Mouse (Mus musculus) kidney, embryonic 15.5 days (tissue): ENCODE measurements around the gene Gm9736. TPM values are rescaled to one million over a fixed set of nuclear protein-coding genes. Genes with fewer than 3 reads are reported as not detected.
"Not testable (repeated sequence)": the region's sequence is repeated elsewhere in the genome, so short reads cannot be mapped to it uniquely, and the experiment has no call there.

Experiments used
- ATAC-seq: fragments of 200-750 bp; cut with Nextera tagmentation; replicated peaks from 2 replicates; pipeline ENCODE4 v1.8.0; 2017; ENCODE audit warnings: moderate TSS enrichment; ENCODE audit not compliant: low FRiP score
- H3K27ac ChIP-seq: fragments of 300-500 bp; sonication (generic); 2 replicates; pipeline ENCODE4 v1.5.1; 2015; ENCODE audit warnings: mild to moderate bottlenecking, inconsistent platforms
- H3K27me3 ChIP-seq: fragments of 300-500 bp; sonication (generic); 2 replicates; pipeline ENCODE4 v1.6.1; 2015; ENCODE audit warnings: inconsistent platforms
- H3K36me3 ChIP-seq: fragments of 300-500 bp; sonication (generic); 2 replicates; pipeline ENCODE4 v1.6.1; 2015; ENCODE audit warnings: inconsistent platforms
- H3K4me1 ChIP-seq: fragments of 300-500 bp; sonication (generic); 2 replicates; pipeline ENCODE4 v1.6.1; 2015; ENCODE audit warnings: inconsistent platforms
- H3K4me2 ChIP-seq: fragments of 300-500 bp; sonication (generic); 2 replicates; pipeline ENCODE4 v1.6.1; 2015; ENCODE audit warnings: moderate library complexity, mild to moderate bottlenecking, inconsistent platforms
- H3K4me3 ChIP-seq: fragments of 300-500 bp; sonication (generic); replicated peaks from 2 replicates; pipeline ENCODE4 v1.5.1; 2015; ENCODE audit warnings: mild to moderate bottlenecking, inconsistent platforms
- H3K9ac ChIP-seq: fragments of 300-500 bp; sonication (generic); 2 replicates; pipeline ENCODE4 v1.6.1; 2015; ENCODE audit warnings: mild to moderate bottlenecking, inconsistent platforms
- H3K9me3 ChIP-seq: fragments of 300-500 bp; sonication (generic); replicated peaks from 2 replicates; pipeline ENCODE4 v1.6.1; 2016; ENCODE audit warnings: inconsistent platforms
- WGBS: fragments of 180-500 bp; shearing (Covaris S2); methylation state at CpG from one replicate; pipeline ENCODE4 v1.1.7; 2015; ENCODE audit warnings: mixed read lengths; 5-methylcytosine and 5-hydroxymethylcytosine counted together
- polyA plus RNA-seq: library from polyadenylated mRNA; unstranded; fragments of >200 nt; fragmentation: Nextera tagmentation; extraction: Ambion mirVana; gene quantifications from 2 replicates; pipeline ENCODE4 v1.2.1, GENCODE M21; 2015

The Gm9736 gene
- polyA plus RNA-seq, 1 experiment from 2014 or later: not detected

DNA sequence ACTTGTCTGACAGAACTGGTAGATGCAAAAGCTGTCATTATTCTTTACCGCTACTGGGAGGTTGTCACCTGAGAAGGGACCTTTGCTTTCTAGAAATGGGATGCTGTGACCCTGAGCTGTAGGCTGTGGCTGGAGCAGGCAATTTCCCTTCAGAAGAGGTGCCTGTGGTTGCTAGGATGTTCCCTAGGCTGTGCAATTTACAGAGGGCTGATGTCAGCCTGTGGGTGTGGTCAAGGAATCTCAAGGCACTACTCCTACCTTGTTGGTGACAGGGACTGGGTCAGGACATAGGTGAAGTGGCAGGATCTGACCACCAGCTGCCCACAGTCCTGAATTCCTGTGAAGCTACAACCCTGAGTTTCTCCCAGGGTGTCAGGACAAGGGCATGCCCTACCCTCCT, 18.6 kb upstream of the Gm9736 start:
- Histone ChIP-seq H3K4me3 (no peak overlapping the region), H3K4me2 (no peak overlapping the region), H3K27me3 (no peaks in the 10 kb centered on the region), H3K9me3 (no peaks in the 10 kb centered on the region), H3K27ac (no peak overlapping the region), H3K4me1 (no peaks in the 10 kb centered on the region), H3K9ac (no peak overlapping the region), H3K36me3 (no peaks in the 10 kb centered on the region)
- 60% methylated on average over 1 of the region's 1 CpGs for WGBS
- no peak for ATAC-seq

DNA sequence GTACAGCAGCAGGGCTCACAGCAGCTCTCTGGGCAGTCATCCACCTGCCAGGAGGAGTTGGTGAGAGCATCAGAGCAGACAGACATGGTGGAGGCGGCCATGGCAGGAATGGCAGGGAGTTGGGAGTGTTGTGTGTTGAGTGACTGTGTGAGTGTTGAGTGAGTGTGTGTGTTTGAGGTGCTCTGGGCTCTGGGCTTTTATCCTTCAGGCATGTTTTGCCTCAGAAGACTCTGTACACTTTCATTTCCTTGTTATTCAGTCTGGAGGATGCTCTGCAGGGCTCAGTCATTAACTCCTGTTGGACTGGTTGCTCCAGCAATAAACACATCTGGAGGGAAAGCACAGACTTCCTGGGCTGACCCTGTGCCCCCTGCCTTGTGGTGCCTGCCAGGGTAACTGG, 8.4 kb upstream of the Gm9736 start, which contains the start of gene Gm3233:
Gm3233 (minus strand) TSS at position 101 of the 400 bp plus-strand sequence.
- H3K4me3 ChIP-seq, H3K27me3 ChIP-seq, H3K9ac ChIP-seq, H3K9me3 ChIP-seq, H3K4me1 ChIP-seq, H3K4me2 ChIP-seq, H3K27ac ChIP-seq, ATAC-seq, H3K36me3 ChIP-seq: not testable (repeated sequence)
- 69% methylated on average over 1 of the region's 1 CpGs for WGBS

DNA sequence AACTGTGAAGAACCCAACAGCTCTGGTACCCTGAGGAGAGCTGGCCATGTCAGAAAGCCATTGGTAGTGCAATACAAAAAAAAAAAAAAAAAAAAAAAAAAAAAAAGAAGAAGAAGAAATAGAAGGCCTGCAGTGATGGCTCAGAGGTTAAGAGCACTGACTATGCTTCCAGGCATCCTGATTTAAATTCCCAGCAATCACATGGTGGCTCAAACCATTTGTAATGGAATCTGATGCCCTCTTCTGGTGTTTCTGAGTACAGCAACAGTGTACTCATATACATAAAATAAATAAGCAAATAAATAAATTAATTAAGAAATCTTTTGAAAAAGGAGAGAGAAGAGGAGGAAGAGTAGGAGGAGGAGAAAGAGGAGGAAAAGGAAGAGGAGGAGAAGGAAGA, 2.3 kb upstream of the Gm9736 start:
- Histone ChIP-seq H3K27me3 (no peaks in the 10 kb centered on the region), H3K9ac (no peak overlapping the region), H3K4me2 (no peak overlapping the region), H3K4me3 (no peak overlapping the region), H3K36me3 (no peaks in the 10 kb centered on the region), H3K4me1 (no peaks in the 10 kb centered on the region), H3K9me3 (no peaks in the 10 kb centered on the region), H3K27ac (no peak overlapping the region)
- ATAC-seq: no peak

DNA sequence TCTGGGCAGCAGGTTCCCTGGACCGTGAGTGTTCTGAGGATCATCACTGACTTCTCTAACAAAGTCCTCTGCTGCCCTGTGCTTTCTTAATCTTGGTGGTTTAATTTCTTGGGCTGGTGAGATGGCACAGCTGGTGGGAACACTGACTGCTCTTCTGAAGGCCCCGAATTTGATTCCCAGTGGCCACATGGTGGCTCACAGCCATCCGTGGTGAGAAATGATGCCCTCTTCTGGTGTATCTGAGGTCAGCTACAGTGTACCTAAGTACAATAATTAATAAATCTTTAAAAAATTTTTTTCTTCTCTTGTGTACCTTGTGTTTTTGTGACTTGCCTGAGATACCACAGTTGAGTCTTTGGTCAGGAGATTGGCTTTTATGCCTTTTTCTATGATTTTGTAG, 1.2 kb upstream of the Gm9736 start:
- ATAC-seq: not testable (repeated sequence)
- WGBS: 63% methylated on average over 3 of the region's 3 CpGs

DNA sequence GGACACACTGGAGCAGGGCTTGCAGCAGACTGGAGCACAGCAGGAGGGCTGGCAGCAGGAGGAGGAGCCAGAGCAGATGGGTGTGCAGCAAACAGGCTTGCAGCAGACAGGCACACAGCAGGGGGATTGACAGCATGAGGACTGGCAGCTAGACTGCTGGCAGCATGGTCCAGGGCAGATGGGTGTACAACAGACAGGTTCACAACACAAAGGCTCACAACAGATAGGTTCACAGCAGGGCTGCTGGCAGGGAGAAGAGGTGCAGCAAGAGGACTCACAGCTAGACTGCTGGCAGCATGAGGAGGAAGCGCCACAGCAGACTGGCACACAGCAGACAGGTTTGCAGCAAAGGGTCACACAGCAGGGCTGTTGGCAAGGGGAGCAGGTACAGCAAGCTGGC, 468 bp downstream of the Gm9736 start:
- not testable (repeated sequence) for ATAC-seq, H3K4me3 ChIP-seq, H3K36me3 ChIP-seq, H3K4me1 ChIP-seq, H3K4me2 ChIP-seq, H3K9me3 ChIP-seq, H3K27ac ChIP-seq, H3K27me3 ChIP-seq, H3K9ac ChIP-seq
- 88% methylated on average over 1 of the region's 1 CpGs for WGBS

More for the DNA sequence above, 1.2 kb upstream of the Gm9736 start:
- H3K4me1 ChIP-seq, H3K36me3 ChIP-seq, H3K4me2 ChIP-seq, H3K27ac ChIP-seq, H3K4me3 ChIP-seq, H3K27me3 ChIP-seq, H3K9ac ChIP-seq, H3K9me3 ChIP-seq: not testable (repeated sequence)

DNA sequence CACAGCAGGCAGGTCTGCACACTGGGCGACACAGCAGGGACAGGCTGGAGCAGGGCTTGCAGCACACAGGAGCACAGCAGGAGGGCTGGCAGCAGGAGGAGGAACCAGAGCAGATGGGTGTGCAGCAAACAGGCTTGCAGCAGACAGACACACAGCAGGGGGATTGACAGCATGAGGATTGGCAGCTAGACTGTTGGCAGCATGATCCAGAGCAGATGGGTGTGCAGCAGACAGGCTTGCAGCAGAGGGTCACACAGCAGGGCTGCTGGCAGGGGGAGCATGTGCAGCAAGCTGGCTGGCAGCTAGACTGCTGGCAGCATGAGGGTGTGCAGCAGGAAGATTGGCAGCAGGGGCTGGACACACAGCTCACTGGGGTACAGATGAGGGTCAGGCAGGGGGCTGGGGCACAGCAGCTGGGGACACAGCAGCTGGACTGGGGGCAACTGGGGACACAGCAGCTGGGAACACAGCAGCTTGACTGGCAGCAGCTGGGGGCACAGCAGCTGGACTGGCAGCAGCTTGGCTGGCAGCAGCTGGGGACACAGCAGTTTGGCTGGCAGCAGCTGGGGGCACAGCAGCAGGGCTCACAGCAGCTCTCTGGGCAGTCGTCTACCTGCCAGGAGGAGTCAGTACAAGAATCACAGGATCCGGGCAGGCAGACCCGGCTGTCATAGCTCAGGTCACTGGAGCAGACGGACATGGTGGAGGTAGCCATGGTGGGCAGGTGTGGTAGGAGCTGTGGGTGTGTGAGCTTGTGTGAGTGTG, 9.0 kb downstream of the Gm9736 start, which contains the start of gene Gm18596:
Gm18596 (minus strand) TSS at position 715 of the 765 bp plus-strand sequence.
- not testable (repeated sequence) for ATAC-seq, H3K4me2 ChIP-seq, H3K36me3 ChIP-seq, H3K9ac ChIP-seq, H3K9me3 ChIP-seq, H3K4me3 ChIP-seq, H3K27ac ChIP-seq, H3K4me1 ChIP-seq, H3K27me3 ChIP-seq
- 64% methylated on average over 5 of the region's 5 CpGs for WGBS

DNA sequence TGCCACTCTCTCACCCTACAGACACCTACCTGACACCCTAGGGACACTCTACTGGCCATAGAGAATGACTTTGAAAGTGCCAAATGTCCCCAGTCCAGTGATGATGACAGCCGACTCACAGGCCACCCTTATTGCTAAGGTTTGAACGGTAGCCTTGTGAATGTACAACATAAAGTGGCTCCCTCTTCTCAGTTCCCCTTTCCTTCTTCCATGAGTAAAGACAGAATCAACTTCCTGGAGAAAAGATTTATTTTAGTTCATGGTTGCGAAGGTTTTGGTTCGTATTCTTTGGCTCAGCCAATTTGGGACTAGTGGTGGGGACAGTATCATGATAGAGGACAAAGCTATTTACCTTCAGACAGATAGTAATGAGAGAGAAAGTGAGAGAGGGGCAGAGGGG, 12.2 kb downstream of the Gm9736 start:
- ATAC-seq: no peak
- Histone ChIP-seq H3K4me3 (no peak overlapping the region), H3K9me3 (no peaks in the 10 kb centered on the region; the same call in 1 of the 2 replicates), H3K27me3 (no peaks in the 10 kb centered on the region), H3K27ac (no peak overlapping the region), H3K9ac (no peak overlapping the region), H3K4me1 (no peaks in the 10 kb centered on the region), H3K4me2 (no peak overlapping the region), H3K36me3 (no peaks in the 10 kb centered on the region)
- WGBS: 81% methylated on average over 4 of the region's 4 CpGs

DNA sequence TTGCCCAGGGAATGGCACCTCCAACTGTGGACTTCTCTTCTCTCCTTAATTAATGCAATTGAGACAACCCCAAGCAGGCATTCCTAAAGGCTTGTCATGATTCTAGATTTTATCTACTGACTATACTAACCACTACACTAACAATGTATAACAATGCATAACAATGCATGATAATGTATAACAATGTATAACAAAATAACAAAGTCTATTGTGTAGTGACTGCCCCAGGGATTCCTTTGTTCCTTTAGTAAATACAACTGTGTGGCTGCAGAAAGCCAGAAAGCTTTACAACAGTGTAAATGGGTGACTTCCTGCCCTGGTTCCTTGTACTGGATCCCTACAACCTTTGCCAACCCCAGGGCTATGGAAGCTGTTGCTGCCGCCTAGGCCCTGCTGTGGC, 15.2 kb downstream of the Gm9736 start:
- Histone ChIP-seq H3K27ac (no peak overlapping the region), H3K4me2 (no peak overlapping the region), H3K9me3 (no peaks in the 10 kb centered on the region; the same call in 1 of the 2 replicates), H3K27me3 (no peaks in the 10 kb centered on the region), H3K4me3 (no peak overlapping the region), H3K4me1 (no peaks in the 10 kb centered on the region), H3K9ac (no peak overlapping the region), H3K36me3 (no peaks in the 10 kb centered on the region)
- WGBS: 97% methylated on average over 1 of the region's 1 CpGs
- ATAC-seq: no peak

DNA sequence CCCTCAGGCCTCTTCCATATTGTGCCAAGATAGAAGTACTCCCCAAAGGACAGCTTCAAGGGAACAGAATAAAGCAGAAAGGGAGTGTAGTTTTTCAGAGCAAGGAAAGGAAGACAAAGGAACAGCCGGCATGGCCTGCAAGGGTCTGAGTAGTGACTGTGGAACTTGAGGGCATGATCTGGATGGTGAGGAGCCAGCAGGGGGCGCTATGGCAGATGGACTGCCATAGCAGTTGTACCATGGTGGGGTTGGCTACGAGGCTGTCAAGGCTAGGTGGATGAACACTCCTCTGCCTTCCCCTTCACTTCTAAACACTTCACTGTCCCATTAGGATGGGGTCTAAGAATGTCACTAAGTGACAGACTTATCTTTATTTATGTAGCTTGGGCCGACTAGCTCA, 21.9 kb downstream of the Gm9736 start:
- H3K4me1 ChIP-seq: no peaks in the 10 kb centered on the region
- H3K4me3 ChIP-seq: no peak overlapping the region
- no peak overlapping the region for H3K27ac ChIP-seq
- ATAC-seq: no peak
- no peaks in the 10 kb centered on the region for H3K9me3 ChIP-seq
- H3K9ac ChIP-seq: no peak overlapping the region
- no peaks in the 10 kb centered on the region for H3K27me3 ChIP-seq
- 47% methylated on average over 4 of the region's 4 CpGs for WGBS
- no peaks in the 10 kb centered on the region for H3K36me3 ChIP-seq
- no peak overlapping the region for H3K4me2 ChIP-seq

DNA sequence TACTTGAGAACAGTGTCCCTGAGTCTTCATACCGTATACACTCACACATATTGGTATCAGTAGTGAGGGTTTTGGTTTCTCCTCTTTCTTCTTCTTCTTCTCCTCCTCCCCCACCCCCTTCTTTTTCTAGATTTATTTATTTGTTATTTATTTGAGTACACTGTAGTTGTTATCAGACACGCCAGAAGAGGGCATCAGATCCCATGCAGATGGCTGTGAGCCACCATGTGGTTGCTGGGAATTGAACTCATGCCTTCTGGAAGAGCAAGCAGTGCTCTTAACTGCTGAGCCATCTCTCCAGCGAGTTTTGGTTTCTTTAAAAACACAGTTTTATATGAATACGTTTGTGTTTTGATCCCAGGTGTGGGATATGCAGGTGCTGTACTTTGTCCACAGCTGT, 22.9 kb downstream of the Gm9736 start:
- no peaks in the 10 kb centered on the region for H3K27me3 ChIP-seq
- no peak for ATAC-seq
- H3K4me2 ChIP-seq: no peak overlapping the region
- H3K4me3 ChIP-seq: no peak overlapping the region
- no peak overlapping the region for H3K27ac ChIP-seq
- H3K9ac ChIP-seq: no peak overlapping the region
- no peaks in the 10 kb centered on the region for H3K4me1 ChIP-seq
- H3K9me3 ChIP-seq: no peaks in the 10 kb centered on the region
- no peaks in the 10 kb centered on the region for H3K36me3 ChIP-seq
- WGBS: 65% methylated on average over 4 of the region's 4 CpGs

DNA sequence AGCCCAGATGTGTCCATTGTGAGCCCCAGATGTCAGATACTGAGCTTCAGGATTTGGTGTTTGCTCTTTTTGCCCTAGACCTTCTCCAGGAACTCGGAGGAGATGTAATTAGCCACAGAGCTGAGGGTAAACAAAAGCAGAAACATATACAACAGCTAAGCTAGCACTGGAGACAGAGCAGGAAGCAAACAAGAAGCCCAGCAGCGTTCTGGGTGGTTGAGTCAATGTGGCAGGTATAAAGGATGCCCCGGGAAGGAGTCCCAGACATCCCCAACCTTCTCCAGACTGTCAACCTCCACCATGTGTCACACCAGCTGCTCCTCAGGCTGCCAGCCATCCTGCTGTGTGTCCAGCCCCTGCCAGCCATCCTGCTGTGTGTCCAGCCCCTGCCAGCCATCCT, 25.0 kb downstream of the Gm9736 start, which contains the start of gene Gm10100:
Gm10100 (plus strand) TSS at position 301 of the 400 bp plus-strand sequence.
- Histone ChIP-seq H3K36me3 (no peaks in the 10 kb centered on the region), H3K9ac (no peak within 1 kb of the TSS), H3K4me1 (no peaks in the 10 kb centered on the region), H3K4me3 (no peak within 1 kb of the TSS), H3K27ac (no peak within 1 kb of the TSS), H3K4me2 (no peak within 1 kb of the TSS), H3K9me3 (no peaks in the 10 kb centered on the region), H3K27me3 (no peaks in the 10 kb centered on the region)
- ATAC-seq: no peak
- 49% methylated on average over 3 of the region's 3 CpGs for whole genome bisulfite sequencing

DNA sequence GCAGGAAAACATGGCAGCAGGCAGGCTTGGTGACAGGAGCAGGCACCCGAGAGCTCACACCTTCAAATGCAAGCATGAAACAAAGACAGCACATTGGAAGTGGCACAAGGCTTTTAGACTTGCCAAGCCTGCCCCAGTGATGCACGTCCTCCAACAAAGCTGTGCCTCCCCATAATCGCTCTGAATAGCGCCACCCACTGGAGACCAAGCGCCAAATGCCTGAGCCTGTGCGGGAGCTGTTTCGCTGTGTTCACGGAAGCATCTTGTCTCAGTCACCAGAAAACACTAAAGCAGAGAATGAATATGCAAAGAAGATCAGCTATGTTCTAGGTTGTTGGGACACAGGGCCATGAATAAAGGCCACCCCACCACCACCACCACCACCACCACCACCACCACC, 26.3 kb downstream of the Gm9736 start:
- Histone ChIP-seq H3K9ac (no peak overlapping the region), H3K27ac (no peak overlapping the region), H3K4me1 (no peaks in the 10 kb centered on the region), H3K36me3 (no peaks in the 10 kb centered on the region), H3K9me3 (no peaks in the 10 kb centered on the region), H3K4me2 (no peak overlapping the region), H3K27me3 (no peaks in the 10 kb centered on the region), H3K4me3 (no peak overlapping the region)
- ATAC-seq: no peak
- 81% methylated on average over 8 of the region's 8 CpGs for WGBS

DNA sequence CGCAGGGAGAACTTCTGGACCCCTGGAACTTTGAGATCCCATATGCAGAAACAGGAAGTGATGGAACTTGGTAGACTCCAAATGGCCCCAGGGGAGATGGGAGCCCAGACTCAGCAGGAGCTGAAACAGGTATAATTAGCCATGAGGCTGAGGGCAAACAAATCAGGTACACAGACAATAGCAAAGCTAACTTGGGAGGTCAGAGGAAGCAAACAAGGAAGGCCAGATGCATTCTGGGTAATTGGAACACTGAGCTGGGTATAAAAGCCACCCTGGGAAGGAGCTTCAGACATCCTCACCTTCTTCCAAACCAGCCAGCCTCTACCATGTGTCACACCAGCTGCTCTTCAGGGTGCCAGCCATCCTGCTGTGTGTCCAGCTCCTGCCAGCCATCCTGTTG, 30.9 kb downstream of the Gm9736 start, which contains the start of gene Krtap12-1:
Krtap12-1 (plus strand) TSS at position 301 of the 400 bp plus-strand sequence.
- H3K36me3 ChIP-seq, H3K27me3 ChIP-seq, H3K27ac ChIP-seq, H3K4me1 ChIP-seq, ATAC-seq, H3K9me3 ChIP-seq, H3K4me3 ChIP-seq, H3K4me2 ChIP-seq, H3K9ac ChIP-seq: not testable (repeated sequence)
- WGBS: 78% methylated on average over 1 of the region's 1 CpGs
